Mouse (Mus musculus) thymus, postnatal 0 days (tissue): Measurements from ENCODE around the gene Taar5. TPM values are rescaled to one million over a fixed set of nuclear protein-coding genes. Genes with fewer than 3 reads are reported as not detected.

Experiments used
- DNase-seq: peaks from one replicate; pipeline ENCODE4 v3.0.0-alpha.2; 2015; ENCODE audit warnings: low spot score
- polyA plus RNA-seq: library from polyadenylated mRNA; unstranded; fragments of >200 nt; fragmentation: Nextera tagmentation; extraction: Ambion mirVana; gene quantifications from 2 replicates; pipeline ENCODE4 v1.2.1, GENCODE M21; 2015

The Taar5 gene
- polyA plus RNA-seq, 1 experiment from 2014 or later, result not detected

- DNase-seq, result no peak
These were observed 37.6 kb downstream of the Taar5 start for GRCm38 (mm10) chr10:24008143-24008542.

Other genes starting within 250 kb of the Taar5 start
- gene Rps12, start 183.4 kb upstream of the Taar5 start, polyA plus RNA-seq, result 326 and 332 TPM in 2 replicates
- gene Slc18b1, start 173.7 kb upstream of the Taar5 start, polyA plus RNA-seq, result 0.42 and 0.63 TPM in 2 replicates
- gene Vnn3, start 119.2 kb upstream of the Taar5 start, polyA plus RNA-seq, result 0.53 and 0.88 TPM in 2 replicates
- gene Vnn1, start 76.0 kb upstream of the Taar5 start, polyA plus RNA-seq, result 0.07 and 0.15 TPM in 2 replicates
- not detected in 2 replicates for gene Taar1, start 50.4 kb upstream of the Taar5 start, polyA plus RNA-seq
- not detected in 2 replicates for gene Taar2, start 32.1 kb upstream of the Taar5 start, polyA plus RNA-seq
- not detected in 2 replicates for gene Taar3, start 21.1 kb upstream of the Taar5 start, polyA plus RNA-seq
- gene Taar4, start 10.2 kb upstream of the Taar5 start, polyA plus RNA-seq, result not detected in 2 replicates
- not detected in 2 replicates for gene Taar6, start 14.9 kb downstream of the Taar5 start, polyA plus RNA-seq
- gene Taar7a, start 22.8 kb downstream of the Taar5 start, polyA plus RNA-seq, result not detected in 2 replicates
- gene Taar7b, start 29.2 kb downstream of the Taar5 start, polyA plus RNA-seq, result not detected in 2 replicates
- gene Taar7d, start 56.5 kb downstream of the Taar5 start, polyA plus RNA-seq, result not detected in 2 replicates
- gene Taar7e, start 66.9 kb downstream of the Taar5 start, polyA plus RNA-seq, result not detected in 2 replicates
- not detected in 2 replicates for gene Taar7f, start 78.8 kb downstream of the Taar5 start, polyA plus RNA-seq
- gene Taar8a, start 105.8 kb downstream of the Taar5 start, polyA plus RNA-seq, result not detected in 2 replicates
- not detected in 2 replicates for gene Taar8b, start 121.6 kb downstream of the Taar5 start, polyA plus RNA-seq
- gene Taar8c, start 131.2 kb downstream of the Taar5 start, polyA plus RNA-seq, result not detected in 2 replicates
- gene Taar9, start 138.8 kb downstream of the Taar5 start, polyA plus RNA-seq, result not detected in 2 replicates
- 67.7 and 69.1 TPM in 2 replicates for gene Stx7, start 178.6 kb downstream of the Taar5 start, polyA plus RNA-seq